Mouse (Mus musculus) limb, embryonic 12.5 days (tissue): Measurements from ENCODE around the gene Gm4133. TPM values are rescaled to one million over a fixed set of nuclear protein-coding genes. Genes with fewer than 3 reads are reported as not detected.
"Not testable (repeated sequence)": the region's sequence is repeated elsewhere in the genome, so short reads cannot be mapped to it uniquely, and the experiment has no call there.

Source experiments
- ATAC-seq: fragments of 200-750 bp; cut with Nextera tagmentation; 2 replicates; pipeline ENCODE4 v1.8.0; 2017; ENCODE audit warnings: low read depth, moderate TSS enrichment; ENCODE audit not compliant: insufficient number of reproducible peaks, insufficient read depth, low FRiP score, low TSS enrichment
- H3K27ac ChIP-seq: fragments of 300-500 bp; sonication (generic); 2 replicates; pipeline ENCODE4 v1.5.1; 2016; ENCODE audit warnings: mild to moderate bottlenecking, moderate library complexity
- H3K27me3 ChIP-seq: fragments of 300-500 bp; sonication (generic); 2 replicates; pipeline ENCODE4 v1.6.1; 2016; ENCODE audit warnings: mild to moderate bottlenecking, moderate library complexity
- H3K36me3 ChIP-seq: fragments of 300-500 bp; sonication (generic); 2 replicates; pipeline ENCODE4 v1.6.1; 2016; ENCODE audit warnings: mild to moderate bottlenecking, moderate library complexity
- H3K4me1 ChIP-seq: fragments of 300-500 bp; sonication (generic); replicated peaks from 2 replicates; pipeline ENCODE4 v1.6.1; 2016
- H3K4me2 ChIP-seq: fragments of 300-500 bp; sonication (generic); 2 replicates; pipeline ENCODE4 v1.6.1; 2016; ENCODE audit warnings: mild to moderate bottlenecking, moderate library complexity
- H3K4me3 ChIP-seq: fragments of 300-500 bp; sonication (generic); replicated peaks from 2 replicates; pipeline ENCODE4 v1.5.1; 2016; ENCODE audit warnings: mild to moderate bottlenecking
- H3K9ac ChIP-seq: fragments of 300-500 bp; sonication (generic); replicated peaks from 2 replicates; pipeline ENCODE4 v1.6.1; 2016; ENCODE audit warnings: mild to moderate bottlenecking, moderate library complexity
- H3K9me3 ChIP-seq: fragments of 300-500 bp; sonication (generic); 2 replicates; pipeline ENCODE4 v1.6.1; 2016; ENCODE audit warnings: mild to moderate bottlenecking, moderate library complexity
- WGBS: fragments of 180-500 bp; shearing (Covaris S2); methylation state at CpG from one replicate; pipeline ENCODE4 v1.1.7; 2016; 5-methylcytosine and 5-hydroxymethylcytosine counted together
- polyA plus RNA-seq: library from polyadenylated mRNA; unstranded; fragments of >200 nt; fragmentation: Nextera tagmentation; extraction: Ambion mirVana; gene quantifications from 2 replicates; pipeline ENCODE4 v1.2.1, GENCODE M21; 2016

Gene Gm4133
- polyA plus RNA-seq, result not detected in 2 replicates

DNA sequence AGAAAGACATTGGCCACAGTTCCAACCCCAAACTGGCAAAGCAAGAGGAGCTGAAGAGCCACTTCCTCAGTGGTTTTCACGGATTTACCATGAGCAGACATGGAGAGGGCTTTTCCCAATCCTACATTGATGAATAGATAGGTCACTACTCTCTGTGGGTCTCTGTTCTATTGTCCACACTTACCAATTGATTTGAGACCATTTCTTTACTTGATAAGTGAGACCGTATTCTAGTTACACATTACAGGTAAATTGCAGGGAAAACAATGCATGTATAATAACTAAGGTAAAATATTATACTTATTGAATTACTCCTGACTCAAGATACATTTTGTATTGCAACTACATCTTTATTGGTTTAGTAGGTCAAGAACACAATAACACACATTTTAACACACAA is at the start of gene Gm4133:
TSS of gene Gm4133 (minus strand) at position 101 of the 400 bp plus-strand sequence.
- H3K4me1 ChIP-seq, ATAC-seq, H3K27me3 ChIP-seq, H3K4me2 ChIP-seq, H3K9me3 ChIP-seq, H3K4me3 ChIP-seq, H3K36me3 ChIP-seq, H3K27ac ChIP-seq, H3K9ac ChIP-seq: not testable (repeated sequence)
- no CpG with 5 or more reads among the region's 2 CpGs for WGBS

DNA sequence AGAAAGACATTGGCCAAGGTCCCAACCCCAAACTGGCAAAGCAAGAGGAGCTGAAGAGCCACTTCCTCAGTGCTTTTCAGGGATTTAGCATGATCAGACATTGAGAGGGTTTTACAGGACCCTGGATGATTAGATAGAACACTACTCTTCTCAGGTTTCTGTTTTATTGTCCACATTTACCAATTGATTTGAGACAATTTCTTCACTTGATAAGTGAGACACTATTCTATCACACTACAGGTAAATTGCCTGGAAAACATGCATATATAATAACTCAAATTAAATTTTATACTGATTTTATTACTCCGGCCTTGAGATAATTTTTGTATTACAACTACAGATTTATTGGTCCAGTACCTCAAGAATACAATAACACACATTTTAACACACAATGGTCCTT is 41.4 kb upstream of the Gm4133 start, which contains the start of gene Gm5728:
TSS of gene Gm5728 (minus strand) at position 101 of the 400 bp plus-strand sequence.
- H3K27ac ChIP-seq, H3K9me3 ChIP-seq, H3K4me2 ChIP-seq, H3K4me1 ChIP-seq, H3K36me3 ChIP-seq, ATAC-seq, H3K9ac ChIP-seq, H3K27me3 ChIP-seq, H3K4me3 ChIP-seq: not testable (repeated sequence)
- no CpG with 5 or more reads among the region's 1 CpGs for WGBS

Other genes starting within 250 kb of the Gm4133 start
- not detected in 2 replicates for gene Vmn1r91, start 234.4 kb downstream of the Gm4133 start, polyA plus RNA-seq
- not detected in 2 replicates for gene Gm16442, start 211.5 kb downstream of the Gm4133 start, polyA plus RNA-seq
- not detected in 2 replicates for gene Vmn1r93, start 195.0 kb downstream of the Gm4133 start, polyA plus RNA-seq
- gene Vmn1r94, start 165.7 kb downstream of the Gm4133 start, polyA plus RNA-seq, result not detected in 2 replicates
- gene Vmn1r95, start 140.4 kb downstream of the Gm4133 start, polyA plus RNA-seq, result not detected in 2 replicates
- gene Gm6164, start 128.5 kb downstream of the Gm4133 start, polyA plus RNA-seq, result not detected in 2 replicates
- gene Gm4498, start 100.2 kb downstream of the Gm4133 start, polyA plus RNA-seq, result not detected in 2 replicates
- gene Gm5890, start 71.2 kb downstream of the Gm4133 start, polyA plus RNA-seq, result not detected in 2 replicates
- not detected in 2 replicates for gene Gm5728, start 41.3 kb upstream of the Gm4133 start, polyA plus RNA-seq
- not detected in 2 replicates for gene Vmn1r100, start 83.9 kb upstream of the Gm4133 start, polyA plus RNA-seq
- gene Vmn1r101, start 108.5 kb upstream of the Gm4133 start, polyA plus RNA-seq, result not detected in 2 replicates
- not detected in 2 replicates for gene Gm10670, start 140.9 kb upstream of the Gm4133 start, polyA plus RNA-seq
- gene Vmn1r103, start 176.5 kb upstream of the Gm4133 start, polyA plus RNA-seq, result not detected in 2 replicates
- not detected in 2 replicates for gene Vmn1r104, start 199.8 kb upstream of the Gm4133 start, polyA plus RNA-seq
- gene Gm5726, start 211.7 kb upstream of the Gm4133 start, polyA plus RNA-seq, result not detected in 2 replicates
- gene Gm4141, start 242.2 kb upstream of the Gm4133 start, polyA plus RNA-seq, result not detected in 2 replicates